Mouse (Mus musculus) bone marrow, adult 2 months (tissue): Measurements from ENCODE around the gene Nrp2.

Source experiments
- CTCF ChIP-seq: fragments of 200-500 bp; IDR thresholded peaks from 2 replicates; pipeline ENCODE4 v1.5.1; 2011; ENCODE audit warnings: low read length, control low read depth; ENCODE audit not compliant: control insufficient read depth, insufficient read depth
- POLR2A ChIP-seq: fragments of 200-500 bp; IDR thresholded peaks from 2 replicates; pipeline ENCODE4 v1.6.1; 2011; ENCODE audit warnings: low read depth, mild to moderate bottlenecking, control low read depth, low read length, borderline replicate concordance; ENCODE audit not compliant: control insufficient read depth

DNA sequence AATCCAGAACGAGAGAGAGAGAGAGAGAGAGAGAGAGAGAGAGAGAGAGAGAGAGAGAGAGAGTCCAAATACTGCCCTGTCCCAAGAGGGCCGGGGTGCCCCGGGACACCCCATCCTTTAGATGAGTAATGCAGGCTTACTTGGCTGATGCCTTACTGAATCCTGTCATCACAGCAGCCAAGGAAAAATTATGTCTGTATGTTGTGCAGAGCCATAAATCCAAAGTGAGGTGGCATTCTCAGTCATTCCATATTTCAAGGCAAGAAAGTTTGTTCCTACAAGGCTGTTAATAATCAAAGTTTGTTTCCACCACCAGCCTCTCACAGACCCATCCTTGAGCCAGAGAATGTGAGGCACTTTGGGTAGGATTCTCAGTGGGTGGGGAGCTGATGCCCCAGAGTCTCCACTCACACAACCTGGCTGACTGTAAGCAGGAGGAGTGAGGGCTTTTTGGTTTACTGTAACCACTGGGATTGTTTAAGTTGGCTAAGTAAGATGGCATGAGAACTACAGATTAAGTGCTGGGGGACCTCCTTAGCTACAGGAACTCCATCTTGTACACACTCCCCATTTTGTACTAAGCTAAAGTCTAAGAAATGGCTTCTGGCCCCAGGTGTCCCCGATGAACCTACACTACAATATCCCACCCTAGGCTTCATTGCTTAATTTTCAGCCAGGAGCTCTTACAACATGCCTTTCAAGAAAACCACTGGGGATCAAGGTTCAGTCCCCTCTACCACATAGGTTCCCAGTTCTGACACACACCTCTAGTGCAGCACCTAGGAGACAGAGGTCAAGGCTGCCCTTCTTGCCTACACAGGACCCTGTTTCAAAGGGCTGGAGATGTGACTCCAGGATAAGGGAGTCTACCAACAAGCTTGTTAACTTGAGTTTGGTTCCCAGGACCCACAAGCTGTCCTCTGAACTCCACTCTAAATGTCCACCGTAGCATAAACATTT lies 37.0 kb upstream of the Nrp2 start:
- no peak for TF ChIP-seq CTCF
- TF ChIP-seq POLR2A = no peak
